ENCODE assay signal across 8 mouse cellular contexts in the genomic region with DNA sequence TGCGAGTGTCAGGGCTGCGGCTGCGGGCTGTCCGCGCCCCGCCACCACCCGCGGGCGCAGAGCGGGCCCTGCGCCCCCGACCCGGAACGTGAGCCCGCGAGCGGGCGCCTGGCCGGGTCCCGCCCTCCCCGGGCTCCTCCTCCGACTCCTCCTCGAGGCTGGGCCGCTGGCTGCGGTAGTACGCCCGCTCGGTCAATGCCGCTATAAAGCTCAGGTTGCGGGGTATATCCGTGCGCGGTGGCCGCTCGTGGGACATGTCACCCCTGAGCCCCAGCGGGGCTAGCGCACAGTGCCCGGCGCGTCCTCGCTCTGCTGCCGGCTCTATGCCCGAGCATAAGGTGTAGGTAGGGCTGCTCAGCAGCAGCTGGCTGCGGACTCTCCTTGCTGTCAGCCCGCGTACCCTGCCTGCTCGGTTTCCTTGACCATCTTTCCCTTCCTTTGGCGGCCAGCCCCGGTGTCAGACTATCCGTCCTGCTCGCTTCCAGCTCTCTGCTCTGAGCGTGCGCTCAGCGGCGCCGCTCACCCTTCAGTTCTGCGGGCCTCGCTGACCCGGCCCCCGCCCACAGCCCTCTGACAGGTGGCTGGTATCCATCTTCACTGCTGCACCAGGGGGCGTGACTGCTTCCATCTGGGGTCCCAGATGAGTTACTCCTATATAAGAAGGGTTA. TPM values are rescaled to one million over a fixed set of nuclear protein-coding genes. Genes with fewer than 3 reads are reported as not detected.
DNase-seq lines count a peak whose midpoint lies in the region; ATAC-seq lines count a peak whose summit lies in the region.

A gene (minus strand): TSS at position 503 of the 668 bp plus-strand sequence.

- no peaks in the 10 kb centered on the region; the same call in 1 of the 2 replicates for H3K4me1 ChIP-seq in hindbrain, embryonic 11.5 days (replicated peaks; ENCODE audit: control insufficient read depth, insufficient read depth, low read length)

- H3K9ac ChIP-seq in hindbrain, embryonic 11.5 days (ENCODE audit: low read depth, low read length), result peak within 1 kb of the TSS; percentile 84

- no peaks in the 10 kb centered on the region for H3K27me3 ChIP-seq in hindbrain, embryonic 11.5 days (ENCODE audit: control insufficient read depth, insufficient read depth, low read length)

- peak; percentile 60 for DNase-seq in NIH3T3 (ENCODE audit: low read depth)
- peak; percentile 87 for DNase-seq in cerebellum, postnatal 10 days
- DNase-seq in frontal cortex, postnatal 14 days (ENCODE audit: low spot score in 2 of 2), result peak; percentile 46 to 60
- peak; percentile 73 for DNase-seq in hindbrain, embryonic 11.5 days (ENCODE audit: low spot score)
- DNase-seq in layer of hippocampus, postnatal 25 days (ENCODE audit: extremely low spot score in 1 of 2, low spot score in 1 of 2), result peak; percentile 40 to 57
- DNase-seq in lung, postnatal 36 days, result peak; percentile 67
- peak; percentile 75 for DNase-seq in right cerebral cortex, adult 18-20 months
- peak; percentile 66 for DNase-seq in urinary bladder, postnatal 25 days (ENCODE audit: low spot score)

- no peaks in the 10 kb centered on the region for H3K36me3 ChIP-seq in hindbrain, embryonic 11.5 days (ENCODE audit: control insufficient read depth, insufficient read depth, low read length)

- peak within 1 kb of the TSS; percentile 99 for H3K4me2 ChIP-seq in hindbrain, embryonic 11.5 days (replicated peaks; ENCODE audit: low read depth, low read length)

- H3K9me3 ChIP-seq in hindbrain, embryonic 11.5 days (ENCODE audit: control insufficient read depth, low read length), result no peaks in the 10 kb centered on the region

- ATAC-seq in hindbrain, embryonic 11.5 days (ENCODE audit: low FRiP score), result peak; percentile 77

- H3K27ac ChIP-seq in hindbrain, embryonic 11.5 days (ENCODE audit: low read depth, low read length), result peak within 1 kb of the TSS; percentile 74

- H3K4me3 ChIP-seq in hindbrain, embryonic 11.5 days (ENCODE audit: low read depth, low read length), result peak within 1 kb of the TSS; percentile 67

- under 1% methylated on average over 49 of the region's 61 CpGs for WGBS in hindbrain, embryonic 11.5 days

RNA-seq across cellular contexts. Expression of the gene that starts here (rescaled TPM):
- polyA plus RNA-seq in hindbrain, embryonic 11.5 days (2014; fragmentation: Nextera tagmentation; extraction: Ambion mirVana), result 1.0 and 1.3 TPM in 2 replicates
- total RNA-seq in layer of hippocampus, postnatal 25 days (2021), result 10 to 100 TPM; 19.4 to 22.6 TPM

Comparison
In these comparisons a context has a peak if more than half of its experiments do, and no peak if none do; other contexts are left out.
1. Peak in every context shown above with its lines: DNase-seq, ATAC-seq, H3K4me3 ChIP-seq and H3K27ac ChIP-seq.